Mouse (Mus musculus): ENCODE data around the gene Tmem218.

Gene Tmem218

DNA sequence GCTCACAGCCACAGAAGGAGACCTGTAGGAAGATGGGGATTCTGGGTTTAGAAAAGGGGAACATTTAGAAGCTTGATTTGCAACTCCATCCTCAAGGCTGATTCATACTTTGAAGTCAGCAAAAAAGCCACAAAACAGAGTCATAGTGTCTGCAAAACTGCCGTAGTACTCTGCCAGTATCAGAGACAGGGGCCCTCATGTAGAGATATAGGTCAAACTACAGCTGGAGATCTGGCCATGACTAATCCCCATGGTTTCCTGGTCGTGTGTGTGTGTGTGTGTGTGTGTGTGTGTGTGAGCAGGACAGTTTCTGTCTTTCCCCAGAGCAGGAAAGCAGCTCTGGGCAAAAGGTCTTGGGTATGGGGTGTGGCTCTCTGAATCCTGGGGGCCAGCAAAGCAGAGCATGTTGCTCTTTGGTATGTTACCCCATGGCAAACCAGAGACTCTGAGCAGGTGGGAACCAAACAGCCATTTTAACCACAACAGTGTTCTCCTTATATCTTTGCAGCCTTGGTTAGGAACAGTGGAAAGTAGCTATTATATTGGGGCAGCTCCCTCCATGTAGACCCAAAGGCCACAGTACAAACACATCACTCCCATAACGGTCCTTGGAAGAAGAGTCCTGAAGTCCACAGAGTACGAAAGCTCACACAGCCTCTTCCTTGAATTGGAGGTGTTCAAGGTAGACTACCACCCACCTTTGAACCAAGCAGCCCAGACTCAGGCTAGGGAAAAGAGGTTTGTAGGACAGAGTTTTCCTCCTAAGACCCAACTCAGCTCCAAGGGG, 28.1 kb downstream of the Tmem218 start:
- no peak for DNase-seq

DNA sequence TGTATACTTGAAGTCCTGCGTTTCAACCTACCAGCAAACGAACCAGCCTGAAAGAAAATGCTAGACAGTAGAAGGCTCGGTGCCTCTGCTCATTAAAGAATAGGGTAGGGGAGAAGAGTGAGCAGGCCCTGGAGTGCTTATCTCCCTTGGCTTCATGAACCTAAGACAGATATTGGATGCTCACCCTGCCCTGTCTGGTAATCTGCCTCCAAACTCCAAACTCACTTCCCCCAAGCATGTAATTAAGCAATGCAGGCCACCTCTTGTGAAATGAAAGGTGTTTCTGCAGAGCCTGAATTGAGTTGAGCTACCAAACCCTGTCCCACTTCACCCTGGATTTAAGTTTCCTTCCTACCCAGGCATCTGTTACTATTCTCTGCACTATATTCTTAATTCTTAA, 34.7 kb downstream of the Tmem218 start:
- DNase-seq, result no peak

DNA sequence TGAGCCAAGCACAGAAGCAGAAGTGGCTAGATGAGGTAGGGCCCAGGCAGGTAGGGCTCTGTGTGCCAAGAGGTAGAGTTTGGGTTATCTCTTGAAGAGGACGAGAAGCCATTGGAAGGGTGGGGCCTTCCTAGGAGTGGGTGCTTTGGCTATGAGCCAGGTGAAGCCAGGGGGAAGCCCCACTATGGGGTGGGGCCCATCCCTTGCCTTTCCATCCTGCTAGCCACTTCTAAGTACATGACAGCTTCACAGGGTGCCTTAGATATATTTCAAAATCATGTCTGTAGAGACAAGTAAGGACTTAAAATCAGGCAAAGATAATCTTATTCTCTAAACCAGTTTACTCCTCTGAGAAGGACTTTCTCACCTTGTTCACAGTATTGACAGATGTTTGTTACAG, 36.6 kb downstream of the Tmem218 start:
- DNase-seq, result no peak

- DNase-seq, result no peak
Observed at GRCm38 (mm10) chr9:37245404-37245803, 37.4 kb downstream of the Tmem218 start.

- DNase-seq, result no peak
Observed at GRCm38 (mm10) chr9:37245810-37246209, 37.8 kb downstream of the Tmem218 start.

- no peak for DNase-seq
Observed at GRCm38 (mm10) chr9:37247429-37247828, 39.4 kb downstream of the Tmem218 start.

GRCm38 (mm10) chr9:37248381-37248906, 40.4 kb downstream of the Tmem218 start:
- no peak for DNase-seq

GRCm38 (mm10) chr9:37249976-37250375, 42.0 kb downstream of the Tmem218 start:
- no peak for DNase-seq

DNA sequence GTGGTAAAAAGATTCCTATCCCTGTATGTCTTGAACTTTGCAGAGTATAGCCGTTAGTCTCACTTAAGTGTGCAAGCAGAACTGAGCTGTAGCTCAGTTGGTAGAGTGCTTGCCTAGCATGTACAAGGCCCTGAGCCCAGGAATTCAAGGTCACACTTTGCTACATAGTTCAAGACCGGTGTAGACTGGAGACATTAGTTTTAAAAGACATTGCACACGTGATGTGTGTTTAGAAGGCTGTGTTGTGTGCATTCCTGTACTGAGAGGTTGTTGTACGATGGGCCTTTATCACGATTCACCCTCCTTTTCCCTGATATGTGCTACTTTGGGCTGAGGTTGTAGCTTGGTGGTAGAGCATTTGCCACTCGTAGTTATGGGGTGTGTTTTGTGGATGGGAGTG, 42.6 kb downstream of the Tmem218 start:
- DNase-seq, result no peak

DNA sequence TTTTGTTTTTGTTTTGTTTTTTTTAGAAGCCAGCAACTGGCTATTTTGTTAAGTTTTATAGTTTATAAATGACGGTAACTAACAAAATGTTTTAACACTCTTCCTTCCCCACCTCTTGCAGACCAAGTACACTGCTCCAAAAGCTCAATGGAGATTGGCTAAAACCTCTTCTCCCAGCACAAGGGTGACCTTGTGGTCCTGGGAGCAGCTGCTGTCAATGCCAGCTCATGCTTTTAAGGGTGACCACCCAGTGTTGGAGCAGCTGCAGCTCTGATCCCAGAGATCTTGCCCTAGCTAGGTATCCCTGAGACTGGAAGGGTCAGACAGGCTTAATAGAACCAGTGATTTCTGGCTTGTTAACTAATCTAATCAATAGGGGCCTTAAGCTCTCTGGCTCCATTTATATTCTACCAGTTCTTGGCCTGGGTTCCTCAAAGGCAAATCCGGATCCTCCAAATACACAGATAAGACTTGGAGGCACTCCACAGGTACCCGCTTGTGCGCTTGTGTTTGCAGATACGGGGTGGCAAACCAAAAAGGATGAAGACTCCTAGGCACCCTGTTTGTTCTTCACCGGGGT, 46.6 kb downstream of the Tmem218 start:
- no peak for DNase-seq

GRCm38 (mm10) chr9:37255149-37255888, 47.3 kb downstream of the Tmem218 start, which contains the start of gene Slc37a2:
Gene Slc37a2 (minus strand): TSS chr9:37255738.
- DNase-seq, result peak; percentile 58

DNA sequence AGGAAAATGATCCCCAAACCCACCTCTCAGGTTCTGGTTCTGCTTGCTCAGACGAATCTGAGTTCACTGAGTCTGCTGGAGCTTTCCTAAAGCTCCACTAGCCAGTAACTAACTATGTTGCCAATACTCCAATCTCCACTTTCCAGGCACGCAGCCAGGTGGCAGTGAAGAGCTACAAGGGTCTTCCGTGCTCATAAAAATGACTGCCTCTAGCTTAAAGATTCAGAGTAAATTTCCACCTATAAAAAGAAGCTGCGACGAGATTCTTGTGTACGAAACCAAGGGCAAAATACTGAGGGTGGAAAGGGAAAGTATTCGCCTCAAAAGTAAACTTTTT, 47.8 kb downstream of the Tmem218 start:
- peak; percentile 30 for DNase-seq

DNA sequence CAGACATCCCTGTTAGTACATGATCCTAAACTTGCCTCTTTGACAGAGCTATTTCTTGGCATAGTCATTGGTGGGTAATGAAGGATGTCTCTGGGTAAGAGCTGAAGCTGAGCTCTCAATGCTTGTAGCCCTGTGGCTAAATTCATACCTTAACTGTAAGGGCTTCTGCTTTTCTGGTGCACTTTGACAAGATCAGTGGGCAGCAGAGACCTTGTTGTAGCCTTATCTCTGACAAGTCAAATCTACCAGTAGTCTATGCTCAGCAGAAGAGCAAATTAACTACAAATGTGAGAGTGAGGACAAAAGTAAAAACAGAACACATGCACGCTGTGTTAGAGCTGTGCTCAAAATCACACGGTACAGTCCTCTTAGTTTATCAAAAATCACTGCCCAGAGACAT, 58.6 kb downstream of the Tmem218 start:
- no peak for DNase-seq
